Mouse (Mus musculus): ENCODE data around the gene Megf11.

The Megf11 gene

GRCm38 (mm10) chr9:64645462-64645861, 260.0 kb downstream of the Megf11 start:
- DNase-seq (ENCODE audit: low read depth, low spot score) = no peak

GRCm38 (mm10) chr9:64649393-64649792, 264.0 kb downstream of the Megf11 start:
- no peak for DNase-seq (ENCODE audit: low read depth, low spot score)

- DNase-seq (ENCODE audit: low read depth, low spot score) = no peak
Observed at GRCm38 (mm10) chr9:64649892-64650291, 264.5 kb downstream of the Megf11 start.

GRCm38 (mm10) chr9:64651181-64651580, 265.8 kb downstream of the Megf11 start:
- no peak for DNase-seq (ENCODE audit: low read depth, low spot score)

GRCm38 (mm10) chr9:64651689-64652088, 266.3 kb downstream of the Megf11 start:
- DNase-seq (ENCODE audit: low read depth, low spot score) = no peak

- DNase-seq (ENCODE audit: low read depth, low spot score) = no peak
Observed at GRCm38 (mm10) chr9:64652138-64652537, 266.7 kb downstream of the Megf11 start.

GRCm38 (mm10) chr9:64652841-64653361, 267.5 kb downstream of the Megf11 start:
- no peak for DNase-seq (ENCODE audit: low read depth, low spot score)

- no peak for DNase-seq (ENCODE audit: low read depth, low spot score)
Observed at GRCm38 (mm10) chr9:64654723-64655122, 269.3 kb downstream of the Megf11 start.

GRCm38 (mm10) chr9:64656613-64657012, 271.2 kb downstream of the Megf11 start:
- DNase-seq (ENCODE audit: low read depth, low spot score) = no peak

GRCm38 (mm10) chr9:64660222-64660621, 274.8 kb downstream of the Megf11 start:
- no peak for DNase-seq (ENCODE audit: low read depth, low spot score)

- no peak for DNase-seq (ENCODE audit: low read depth, low spot score)
Observed at GRCm38 (mm10) chr9:64664612-64665011, 279.2 kb downstream of the Megf11 start.

GRCm38 (mm10) chr9:64666549-64666948, 281.1 kb downstream of the Megf11 start:
- DNase-seq (ENCODE audit: low read depth, low spot score) = no peak

- DNase-seq (ENCODE audit: low read depth, low spot score) = peak; percentile 16
Observed at GRCm38 (mm10) chr9:64667513-64667912, 282.1 kb downstream of the Megf11 start.

GRCm38 (mm10) chr9:64668001-64668400, 282.6 kb downstream of the Megf11 start:
- DNase-seq (ENCODE audit: low read depth, low spot score) = no peak

- DNase-seq (ENCODE audit: low read depth, low spot score) = peak; percentile 24
Observed at GRCm38 (mm10) chr9:64671341-64672319, 286.2 kb downstream of the Megf11 start.

GRCm38 (mm10) chr9:64687122-64688014, 301.9 kb downstream of the Megf11 start:
- no peak for DNase-seq (ENCODE audit: low read depth, low spot score)

GRCm38 (mm10) chr9:64688015-64688394, 302.6 kb downstream of the Megf11 start:
- no peak for DNase-seq (ENCODE audit: low read depth, low spot score)

GRCm38 (mm10) chr9:64690771-64691170, 305.3 kb downstream of the Megf11 start:
- no peak for DNase-seq (ENCODE audit: low read depth, low spot score)

GRCm38 (mm10) chr9:64691176-64691575, 305.8 kb downstream of the Megf11 start:
- no peak for DNase-seq (ENCODE audit: low read depth, low spot score)

- no peak for DNase-seq (ENCODE audit: low read depth, low spot score)
Observed at GRCm38 (mm10) chr9:64693094-64693493, 307.7 kb downstream of the Megf11 start.

GRCm38 (mm10) chr9:64695266-64695665, 309.8 kb downstream of the Megf11 start:
- DNase-seq (ENCODE audit: low read depth, low spot score) = no peak

- DNase-seq (ENCODE audit: low read depth, low spot score) = no peak
Observed at GRCm38 (mm10) chr9:64696404-64696803, 311.0 kb downstream of the Megf11 start.

All from c-Kit-negative CD71-positive TER-119-positive erythroid progenitor cells, embryonic 14.5 days (primary cell).